Mouse (Mus musculus): Measurements from ENCODE around the gene Olfr1145.

GRCm38 (mm10) chr2:87776143-87776542 lies 33.5 kb upstream of the Olfr1145 start:
- TF ChIP-seq GATA1 (IDR thresholded peaks at IDR 0.05; ENCODE audit: low read length) (no peak), TAL1 (IDR thresholded peaks at IDR 0.05; ENCODE audit: low read length) (no peak)

Data from erythroblast, embryonic 14.5 days (primary cell).